Mouse (Mus musculus): ENCODE results near the gene Clstn2. TPM values are rescaled to one million over a fixed set of nuclear protein-coding genes. Genes with fewer than 3 reads are reported as not detected.

Clstn2 gene
- polyA plus RNA-seq, 1 experiment from 2014 or later = 1.1 TPM

- no peaks in the 10 kb centered on the region for H3K9me3 ChIP-seq (ENCODE audit: control insufficient read depth, low read length)
- no peak overlapping the region for H3K4me3 ChIP-seq (ENCODE audit: low read depth, low read length)
- WGBS = 75% methylated on average over 3 of the region's 3 CpGs
- DNase-seq (ENCODE audit: low spot score) (peak; percentile 23), ATAC-seq (replicated peaks; ENCODE audit: low FRiP score, low TSS enrichment, low read depth) (no peak)
- H3K27ac ChIP-seq (ENCODE audit: low read depth) = no peak overlapping the region
- no peaks in the 10 kb centered on the region for H3K4me1 ChIP-seq (replicated peaks; ENCODE audit: control insufficient read depth, insufficient read depth, low read length)
- no peaks in the 10 kb centered on the region for H3K36me3 ChIP-seq (ENCODE audit: control insufficient read depth, insufficient read depth, low read length)
- H3K4me2 ChIP-seq (ENCODE audit: low read length) = no peak overlapping the region
- H3K27me3 ChIP-seq (replicated peaks; ENCODE audit: control insufficient read depth, insufficient read depth, low read length) = 0 out of 2 replicates have a peak, but pooled peaks cover 3% of the 10 kb centered on the region
- H3K9ac ChIP-seq (ENCODE audit: low read length) = no peak overlapping the region
These were observed 7.4 kb downstream of the Clstn2 start for GRCm38 (mm10) chr9:98025548-98025947.

GRCm38 (mm10) chr9:98023069-98023468 is 9.9 kb downstream of the Clstn2 start:
- Histone ChIP-seq H3K4me3 (ENCODE audit: low read depth, low read length) (no peak overlapping the region), H3K9ac (ENCODE audit: low read length) (no peak overlapping the region), H3K27me3 (replicated peaks; ENCODE audit: control insufficient read depth, insufficient read depth, low read length) (0 out of 2 replicates have a peak, but pooled peaks cover 3% of the 10 kb centered on the region), H3K36me3 (ENCODE audit: control insufficient read depth, insufficient read depth, low read length) (no peaks in the 10 kb centered on the region), H3K9me3 (ENCODE audit: control insufficient read depth, low read length) (no peaks in the 10 kb centered on the region), H3K4me2 (ENCODE audit: low read length) (no peak overlapping the region), H3K27ac (ENCODE audit: low read depth) (no peak overlapping the region), H3K4me1 (replicated peaks; ENCODE audit: control insufficient read depth, insufficient read depth, low read length) (no peaks in the 10 kb centered on the region)
- WGBS = 86% methylated on average over 11 of the region's 11 CpGs
- DNase-seq (ENCODE audit: low spot score) (no peak), ATAC-seq (replicated peaks; ENCODE audit: low FRiP score, low TSS enrichment, low read depth) (no peak)

- H3K27me3 ChIP-seq (replicated peaks; ENCODE audit: control insufficient read depth, insufficient read depth, low read length) = no peaks in the 10 kb centered on the region
- no peaks in the 10 kb centered on the region for H3K9me3 ChIP-seq (ENCODE audit: control insufficient read depth, low read length)
- ATAC-seq (replicated peaks; ENCODE audit: low FRiP score, low TSS enrichment, low read depth) (no peak), DNase-seq (ENCODE audit: low spot score) (no peak)
- no peak overlapping the region for H3K4me2 ChIP-seq (ENCODE audit: low read length)
- WGBS = 76% methylated on average over 2 of the region's 2 CpGs
- H3K36me3 ChIP-seq (ENCODE audit: control insufficient read depth, insufficient read depth, low read length) = no peaks in the 10 kb centered on the region
- no peak overlapping the region for H3K9ac ChIP-seq (ENCODE audit: low read length)
- no peak overlapping the region for H3K4me3 ChIP-seq (ENCODE audit: low read depth, low read length)
- no peak overlapping the region for H3K27ac ChIP-seq (ENCODE audit: low read depth)
- H3K4me1 ChIP-seq (replicated peaks; ENCODE audit: control insufficient read depth, insufficient read depth, low read length) = no peaks in the 10 kb centered on the region
These were observed 13.1 kb downstream of the Clstn2 start for GRCm38 (mm10) chr9:98019876-98020275.

- no peaks in the 10 kb centered on the region for H3K4me1 ChIP-seq (replicated peaks; ENCODE audit: control insufficient read depth, insufficient read depth, low read length)
- no peak overlapping the region for H3K9ac ChIP-seq (ENCODE audit: low read length)
- ATAC-seq (replicated peaks; ENCODE audit: low FRiP score, low TSS enrichment, low read depth) = no peak
- DNase-seq (ENCODE audit: low spot score) = no peak
- no peak overlapping the region for H3K4me2 ChIP-seq (ENCODE audit: low read length)
- no peaks in the 10 kb centered on the region for H3K9me3 ChIP-seq (ENCODE audit: control insufficient read depth, low read length)
- no peaks in the 10 kb centered on the region for H3K36me3 ChIP-seq (ENCODE audit: control insufficient read depth, insufficient read depth, low read length)
- no peak overlapping the region for H3K27ac ChIP-seq (ENCODE audit: low read depth)
- 85% methylated on average over 5 of the region's 5 CpGs for WGBS
- no peaks in the 10 kb centered on the region for H3K27me3 ChIP-seq (replicated peaks; ENCODE audit: control insufficient read depth, insufficient read depth, low read length)
- no peak overlapping the region for H3K4me3 ChIP-seq (ENCODE audit: low read depth, low read length)
These were observed 14.3 kb downstream of the Clstn2 start for GRCm38 (mm10) chr9:98018687-98019086.

GRCm38 (mm10) chr9:98016576-98016975 is 16.4 kb downstream of the Clstn2 start:
- H3K9ac ChIP-seq (ENCODE audit: low read length) = no peak overlapping the region
- DNase-seq (ENCODE audit: low spot score) = no peak
- H3K4me1 ChIP-seq (replicated peaks; ENCODE audit: control insufficient read depth, insufficient read depth, low read length) = no peaks in the 10 kb centered on the region
- no peak overlapping the region for H3K4me3 ChIP-seq (ENCODE audit: low read depth, low read length)
- H3K4me2 ChIP-seq (ENCODE audit: low read length) = no peak overlapping the region
- 86% methylated on average over 5 of the region's 5 CpGs for WGBS
- no peaks in the 10 kb centered on the region for H3K27me3 ChIP-seq (replicated peaks; ENCODE audit: control insufficient read depth, insufficient read depth, low read length)
- H3K27ac ChIP-seq (ENCODE audit: low read depth) = no peak overlapping the region
- H3K9me3 ChIP-seq (ENCODE audit: control insufficient read depth, low read length) = no peaks in the 10 kb centered on the region
- no peak for ATAC-seq (replicated peaks; ENCODE audit: low FRiP score, low TSS enrichment, low read depth)
- H3K36me3 ChIP-seq (ENCODE audit: control insufficient read depth, insufficient read depth, low read length) = no peaks in the 10 kb centered on the region

- H3K9ac ChIP-seq (ENCODE audit: low read length) = no peak overlapping the region
- WGBS = 75% methylated on average over 5 of the region's 5 CpGs
- no peak overlapping the region for H3K4me2 ChIP-seq (ENCODE audit: low read length)
- H3K4me1 ChIP-seq (replicated peaks; ENCODE audit: control insufficient read depth, insufficient read depth, low read length) = no peaks in the 10 kb centered on the region
- no peak overlapping the region for H3K27ac ChIP-seq (ENCODE audit: low read depth)
- no peak for DNase-seq (ENCODE audit: low spot score)
- no peaks in the 10 kb centered on the region for H3K9me3 ChIP-seq (ENCODE audit: control insufficient read depth, low read length)
- H3K36me3 ChIP-seq (ENCODE audit: control insufficient read depth, insufficient read depth, low read length) = no peaks in the 10 kb centered on the region
- H3K4me3 ChIP-seq (ENCODE audit: low read depth, low read length) = no peak overlapping the region
- no peaks in the 10 kb centered on the region for H3K27me3 ChIP-seq (replicated peaks; ENCODE audit: control insufficient read depth, insufficient read depth, low read length)
- ATAC-seq (replicated peaks; ENCODE audit: low FRiP score, low TSS enrichment, low read depth) = no peak
These were observed 36.6 kb downstream of the Clstn2 start for GRCm38 (mm10) chr9:97996349-97996748.

GRCm38 (mm10) chr9:97995723-97996122 is 37.3 kb downstream of the Clstn2 start:
- H3K27ac ChIP-seq (ENCODE audit: low read depth) = no peak overlapping the region
- H3K4me2 ChIP-seq (ENCODE audit: low read length) = no peak overlapping the region
- H3K4me3 ChIP-seq (ENCODE audit: low read depth, low read length) = no peak overlapping the region
- no peak for DNase-seq (ENCODE audit: low spot score)
- no peaks in the 10 kb centered on the region for H3K27me3 ChIP-seq (replicated peaks; ENCODE audit: control insufficient read depth, insufficient read depth, low read length)
- H3K4me1 ChIP-seq (replicated peaks; ENCODE audit: control insufficient read depth, insufficient read depth, low read length) = no peaks in the 10 kb centered on the region
- 66% methylated on average over 4 of the region's 4 CpGs for WGBS
- H3K36me3 ChIP-seq (ENCODE audit: control insufficient read depth, insufficient read depth, low read length) = no peaks in the 10 kb centered on the region
- no peak for ATAC-seq (replicated peaks; ENCODE audit: low FRiP score, low TSS enrichment, low read depth)
- H3K9me3 ChIP-seq (ENCODE audit: control insufficient read depth, low read length) = no peaks in the 10 kb centered on the region
- H3K9ac ChIP-seq (ENCODE audit: low read length) = no peak overlapping the region

GRCm38 (mm10) chr9:97992131-97992530 is 40.9 kb downstream of the Clstn2 start:
- H3K27ac ChIP-seq (ENCODE audit: low read depth) = no peak overlapping the region
- H3K27me3 ChIP-seq (replicated peaks; ENCODE audit: control insufficient read depth, insufficient read depth, low read length) = no peaks in the 10 kb centered on the region
- no peak for DNase-seq (ENCODE audit: low spot score)
- no peak for ATAC-seq (replicated peaks; ENCODE audit: low FRiP score, low TSS enrichment, low read depth)
- 65% methylated on average over 4 of the region's 4 CpGs for WGBS
- H3K4me3 ChIP-seq (ENCODE audit: low read depth, low read length) = no peak overlapping the region
- H3K9me3 ChIP-seq (ENCODE audit: control insufficient read depth, low read length) = no peaks in the 10 kb centered on the region
- H3K4me1 ChIP-seq (replicated peaks; ENCODE audit: control insufficient read depth, insufficient read depth, low read length) = no peaks in the 10 kb centered on the region
- no peaks in the 10 kb centered on the region for H3K36me3 ChIP-seq (ENCODE audit: control insufficient read depth, insufficient read depth, low read length)
- H3K4me2 ChIP-seq (ENCODE audit: low read length) = no peak overlapping the region
- no peak overlapping the region for H3K9ac ChIP-seq (ENCODE audit: low read length)

- Histone ChIP-seq H3K36me3 (ENCODE audit: control insufficient read depth, insufficient read depth, low read length) (no peaks in the 10 kb centered on the region), H3K4me3 (ENCODE audit: low read depth, low read length) (no peak overlapping the region), H3K9ac (ENCODE audit: low read length) (no peak overlapping the region), H3K27ac (ENCODE audit: low read depth) (no peak overlapping the region), H3K4me2 (ENCODE audit: low read length) (no peak overlapping the region), H3K27me3 (replicated peaks; ENCODE audit: control insufficient read depth, insufficient read depth, low read length) (no peaks in the 10 kb centered on the region), H3K9me3 (ENCODE audit: control insufficient read depth, low read length) (no peaks in the 10 kb centered on the region), H3K4me1 (replicated peaks; ENCODE audit: control insufficient read depth, insufficient read depth, low read length) (no peaks in the 10 kb centered on the region)
- ATAC-seq (replicated peaks; ENCODE audit: low FRiP score, low TSS enrichment, low read depth) = no peak
- DNase-seq (ENCODE audit: low spot score) = no peak
- WGBS = 87% methylated on average over 3 of the region's 3 CpGs
These were observed 55.6 kb downstream of the Clstn2 start for GRCm38 (mm10) chr9:97977339-97977738.
